Mouse (Mus musculus) cerebral cortex, adult 2 months (tissue): ENCODE measurements around the gene Sclt1.

Experiments used
- whole genome bisulfite sequencing: fragments of 180-500 bp; shearing (Covaris S2); methylation state at CpG from one replicate; pipeline ENCODE4 v1.1.7; 2018; 5-methylcytosine and 5-hydroxymethylcytosine counted together

Sclt1 gene

GRCm38 (mm10) chr3:41586330-41586729 is 156.0 kb downstream of the Sclt1 start:
- 75% methylated on average over 6 of the region's 6 CpGs for WGBS

DNA sequence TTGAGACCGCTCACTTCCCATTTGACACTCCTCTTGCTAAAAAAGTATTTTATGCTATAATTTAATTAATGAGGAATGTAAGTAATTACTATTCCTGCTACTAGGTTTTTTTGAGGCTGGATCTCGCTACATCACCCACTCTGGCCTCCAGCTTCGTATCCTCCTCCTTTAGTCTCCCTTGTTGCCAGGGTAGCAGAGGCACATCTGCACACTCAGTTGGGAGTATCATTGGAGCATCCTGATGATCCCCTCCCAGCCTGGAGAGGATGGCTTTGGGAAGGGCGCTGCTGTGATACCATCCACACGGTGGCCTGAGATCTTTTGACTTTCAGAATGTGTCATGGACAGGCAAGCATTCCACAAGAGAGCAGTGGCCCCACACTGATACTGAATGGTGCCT is 156.8 kb downstream of the Sclt1 start:
- 74% methylated on average over 5 of the region's 5 CpGs for WGBS

- WGBS = 45% methylated on average over 4 of the region's 4 CpGs
Observed at GRCm38 (mm10) chr3:41583621-41584020, 158.7 kb downstream of the Sclt1 start.

DNA sequence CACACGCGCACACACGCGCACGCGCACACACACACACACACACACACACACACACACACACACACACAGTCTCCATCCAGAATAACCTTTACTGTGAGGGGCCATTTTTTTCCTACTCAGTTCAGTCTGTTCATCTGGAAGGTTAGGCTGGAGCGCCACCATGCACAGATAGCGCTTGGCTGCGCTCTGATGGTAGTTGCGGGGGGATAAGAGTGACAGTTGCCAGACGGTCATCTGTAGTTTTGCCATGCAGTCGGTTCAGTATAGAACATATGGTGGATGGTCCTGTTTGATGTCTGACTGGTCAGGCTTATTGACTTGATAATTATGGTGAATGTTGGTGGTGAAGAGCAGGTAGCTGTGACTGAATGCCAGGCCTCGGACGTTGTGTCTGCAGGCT is 159.2 kb downstream of the Sclt1 start:
- WGBS = 89% methylated on average over 14 of the region's 14 CpGs

DNA sequence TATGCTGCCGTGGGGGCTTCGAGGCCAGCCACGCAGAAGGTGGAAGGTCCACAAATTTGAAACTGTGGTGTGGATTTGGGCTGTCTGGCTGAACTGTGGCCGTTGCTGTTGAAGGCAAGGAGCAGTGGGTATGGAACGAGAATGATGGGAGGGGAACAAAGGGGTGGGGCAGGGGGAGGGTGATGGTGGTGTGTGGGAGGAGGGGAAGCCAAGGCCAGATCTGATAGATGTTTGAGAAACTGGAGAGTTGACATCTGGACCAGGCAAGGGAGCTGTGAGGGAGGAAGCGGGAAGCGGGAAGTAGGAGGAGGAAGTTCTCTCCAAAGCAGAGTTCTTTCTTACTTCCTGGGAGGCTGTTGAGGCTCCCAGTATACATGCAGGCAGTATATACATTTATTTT is 160.1 kb downstream of the Sclt1 start:
- WGBS = 75% methylated on average over 7 of the region's 7 CpGs

GRCm38 (mm10) chr3:41581436-41581835 is 160.9 kb downstream of the Sclt1 start:
- WGBS = 59% methylated on average over 8 of the region's 8 CpGs

- WGBS = 34% methylated on average over 14 of the region's 14 CpGs
Observed at GRCm38 (mm10) chr3:41580401-41581323, 161.7 kb downstream of the Sclt1 start.

DNA sequence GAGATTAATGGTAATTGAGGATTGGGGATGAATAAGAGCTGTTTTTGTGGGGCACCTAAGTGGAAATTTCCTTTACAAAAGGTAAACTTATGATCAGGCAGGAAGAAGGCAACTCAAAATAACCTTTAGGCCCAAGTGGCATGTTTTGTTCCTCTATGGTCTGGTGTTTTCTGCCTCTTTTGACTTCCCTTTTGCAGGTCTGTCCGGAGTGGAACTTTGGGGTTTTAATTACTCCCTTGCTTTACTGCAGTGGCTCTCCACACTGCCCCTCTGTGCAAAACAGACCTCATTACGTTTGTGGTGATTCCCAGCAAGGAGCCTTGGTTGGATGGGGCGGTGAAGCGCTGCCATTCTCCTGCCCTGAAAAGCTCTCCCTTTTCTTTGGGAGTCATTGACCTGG is 162.4 kb downstream of the Sclt1 start:
- 70% methylated on average over 4 of the region's 4 CpGs for WGBS

DNA sequence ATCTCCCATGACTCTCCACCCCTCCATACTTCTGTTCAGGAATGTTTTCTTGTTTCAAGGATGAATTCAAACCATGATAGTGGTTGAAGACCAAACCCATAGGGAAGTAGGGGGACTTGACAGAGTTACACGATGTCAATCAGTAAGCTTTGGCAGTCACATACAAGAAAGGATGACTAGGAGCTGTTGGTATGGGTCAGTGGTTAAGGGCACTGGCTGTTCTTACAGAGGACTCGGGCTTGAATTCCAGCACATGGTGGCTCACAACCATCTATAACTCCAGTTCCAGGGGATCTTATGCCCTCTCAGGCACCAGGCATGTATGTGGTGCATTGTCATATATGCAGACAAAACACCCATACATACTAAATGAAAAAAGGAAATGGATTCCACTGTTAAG is 165.1 kb downstream of the Sclt1 start:
- WGBS = 96% methylated on average over 2 of the region's 2 CpGs
